Mouse (Mus musculus) small intestine, adult 2 months (tissue): ENCODE results near the gene Dgcr6.

Experiments
- CTCF ChIP-seq: fragments of 200-500 bp; IDR thresholded peaks from 2 replicates; pipeline ENCODE4 v1.5.1; 2012; ENCODE audit warnings: low read depth, mild to moderate bottlenecking, control low read depth, inconsistent platforms, low read length, moderate library complexity, mixed read lengths; ENCODE audit not compliant: insufficient replicate concordance, insufficient read length; ENCODE audit errors: extremely low read depth
- POLR2A ChIP-seq: fragments of 200-500 bp; IDR thresholded peaks from 2 replicates; pipeline ENCODE4 v1.6.1; 2012; ENCODE audit warnings: low read depth, mild to moderate bottlenecking, control low read depth, inconsistent platforms, low read length, moderate library complexity

GRCm38 (mm10) chr16:18070798-18071197 is 18.1 kb downstream of the Dgcr6 start:
- TF ChIP-seq POLR2A (no peak), CTCF (no peak)
